Mouse (Mus musculus): ENCODE data around the gene 9230102O04Rik.

Gene 9230102O04Rik

DNA sequence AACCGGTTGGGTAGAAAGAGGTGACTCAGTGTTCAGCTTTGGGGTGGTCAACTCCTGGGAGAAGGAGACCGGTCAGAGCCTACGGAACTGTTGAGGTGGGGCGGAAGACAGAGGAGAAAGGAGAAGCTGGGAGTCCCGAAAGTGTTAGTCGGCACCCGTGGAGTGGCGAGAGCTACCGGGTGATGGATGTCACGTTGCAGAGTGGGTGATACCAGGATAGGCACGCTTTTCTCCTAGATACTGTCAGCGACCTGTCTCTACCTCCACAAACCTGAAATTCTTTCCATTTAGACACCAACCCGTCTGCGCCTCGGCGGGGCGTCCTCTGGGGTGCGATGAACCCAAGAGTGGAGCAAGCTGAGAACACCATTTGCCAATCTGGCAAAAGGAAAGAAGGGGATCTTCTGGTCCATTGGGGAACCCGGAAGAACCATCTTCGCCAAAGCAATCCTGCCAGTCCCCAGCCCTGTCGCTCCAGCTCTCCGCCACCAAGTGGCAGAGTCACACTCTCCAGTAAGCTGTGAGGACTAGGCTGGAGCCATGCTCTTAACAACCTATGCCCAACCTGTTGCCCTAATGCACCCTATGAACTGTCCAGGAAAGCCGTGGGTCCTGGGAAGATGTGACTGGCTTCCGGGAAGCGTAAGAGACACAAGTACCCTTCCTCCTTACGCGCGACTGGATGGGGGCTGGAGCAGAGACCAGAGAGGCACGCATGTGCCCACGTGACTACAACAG, at the start of gene 9230102O04Rik:
9230102O04Rik (minus strand) TSS at position 628 of the 738 bp plus-strand sequence.
- DNase-seq = no peak

- no peak for DNase-seq
Observed at GRCm38 (mm10) chr2:9935965-9936364, 46.6 kb upstream of the 9230102O04Rik start.

DNA sequence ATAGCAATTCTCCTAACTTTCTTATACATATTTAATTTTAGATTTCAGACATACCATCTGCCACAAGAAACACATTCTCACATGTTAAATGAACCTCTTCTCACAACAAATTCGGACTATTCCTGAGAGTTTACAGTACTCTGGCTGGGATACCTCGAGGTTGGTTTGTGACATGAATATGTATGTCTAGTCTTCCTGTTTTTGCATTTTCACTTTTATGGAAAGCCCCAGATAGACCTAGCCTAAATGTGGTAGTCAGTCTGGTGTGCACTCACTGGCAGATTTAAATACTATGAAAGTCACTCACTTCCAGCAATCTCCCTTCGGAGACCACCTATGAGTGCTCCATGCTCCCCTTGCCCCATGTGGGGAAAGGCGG, 37.6 kb upstream of the 9230102O04Rik start:
- DNase-seq = no peak

DNA sequence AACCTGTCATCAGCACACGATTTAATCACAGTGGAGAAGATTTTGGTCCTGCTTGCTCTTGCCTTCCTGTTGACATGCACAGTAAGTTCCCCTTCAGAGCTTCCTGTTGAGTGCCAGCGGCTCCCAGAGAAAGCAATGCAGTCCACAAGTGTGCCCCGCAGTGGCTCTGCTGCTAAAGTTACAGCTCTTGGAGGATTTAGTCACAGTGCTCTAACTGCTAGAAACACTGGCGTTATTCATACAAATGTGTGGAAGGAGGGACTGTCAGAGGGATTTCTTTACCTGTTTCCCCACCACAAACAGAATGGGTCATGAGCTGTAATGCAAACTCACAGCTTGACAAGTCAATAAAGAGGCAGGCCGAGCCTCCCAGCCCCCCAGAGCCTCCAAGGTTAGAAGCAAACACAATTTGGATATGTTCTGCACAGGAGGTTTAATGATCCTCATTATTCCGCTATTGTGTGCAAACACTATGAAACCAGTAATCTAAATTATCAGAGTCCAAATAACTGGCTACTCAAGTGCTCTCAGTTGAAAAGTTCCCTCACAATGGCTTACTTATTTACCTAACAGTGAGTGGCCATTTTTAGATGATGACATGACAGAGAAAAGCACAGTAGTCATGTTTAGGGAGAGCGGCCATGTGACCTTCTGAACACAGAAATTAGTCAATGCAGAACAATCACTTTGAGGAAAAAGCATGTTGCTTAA, 37.0 kb upstream of the 9230102O04Rik start:
- DNase-seq = no peak

DNA sequence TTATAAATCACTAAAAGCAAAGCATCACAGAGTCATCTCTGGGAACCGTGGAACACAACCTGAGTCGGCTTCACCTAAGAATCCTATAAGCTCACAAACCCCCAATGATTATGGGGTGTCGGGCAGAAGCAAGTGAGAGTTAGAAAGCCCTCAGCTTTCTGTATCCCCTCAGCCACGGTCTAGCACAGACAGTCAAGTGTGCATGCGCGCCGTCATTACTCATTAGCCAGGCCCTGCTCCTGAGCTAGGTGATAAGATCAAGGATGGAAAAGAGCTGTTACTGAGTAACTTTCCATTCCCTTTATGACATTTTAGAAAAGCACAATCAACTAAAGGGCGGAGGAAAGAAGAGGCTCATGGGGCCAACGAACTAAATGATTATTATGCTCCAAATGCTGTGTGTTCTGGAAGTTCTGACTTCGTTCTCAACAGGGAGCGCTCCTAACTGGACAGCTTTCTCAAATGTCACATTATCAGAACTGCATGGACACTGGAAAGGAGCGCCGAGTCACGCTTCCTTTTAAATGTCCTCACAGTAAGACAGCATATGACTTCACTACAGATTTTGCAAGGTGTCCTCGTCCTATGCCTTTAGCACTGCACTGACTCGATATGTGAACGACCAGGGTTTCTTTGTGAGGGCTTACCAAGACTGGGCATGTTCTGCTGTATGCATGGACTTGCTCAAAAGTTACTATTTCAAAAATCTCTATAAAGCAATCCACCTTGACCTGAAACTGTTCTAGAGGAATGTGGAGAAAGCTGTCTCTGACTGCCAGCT, 29.5 kb upstream of the 9230102O04Rik start:
- no peak for DNase-seq

- DNase-seq = no peak
Observed at GRCm38 (mm10) chr2:9917602-9918001, 28.3 kb upstream of the 9230102O04Rik start.

GRCm38 (mm10) chr2:9905995-9906394, 16.7 kb upstream of the 9230102O04Rik start:
- no peak for DNase-seq

DNA sequence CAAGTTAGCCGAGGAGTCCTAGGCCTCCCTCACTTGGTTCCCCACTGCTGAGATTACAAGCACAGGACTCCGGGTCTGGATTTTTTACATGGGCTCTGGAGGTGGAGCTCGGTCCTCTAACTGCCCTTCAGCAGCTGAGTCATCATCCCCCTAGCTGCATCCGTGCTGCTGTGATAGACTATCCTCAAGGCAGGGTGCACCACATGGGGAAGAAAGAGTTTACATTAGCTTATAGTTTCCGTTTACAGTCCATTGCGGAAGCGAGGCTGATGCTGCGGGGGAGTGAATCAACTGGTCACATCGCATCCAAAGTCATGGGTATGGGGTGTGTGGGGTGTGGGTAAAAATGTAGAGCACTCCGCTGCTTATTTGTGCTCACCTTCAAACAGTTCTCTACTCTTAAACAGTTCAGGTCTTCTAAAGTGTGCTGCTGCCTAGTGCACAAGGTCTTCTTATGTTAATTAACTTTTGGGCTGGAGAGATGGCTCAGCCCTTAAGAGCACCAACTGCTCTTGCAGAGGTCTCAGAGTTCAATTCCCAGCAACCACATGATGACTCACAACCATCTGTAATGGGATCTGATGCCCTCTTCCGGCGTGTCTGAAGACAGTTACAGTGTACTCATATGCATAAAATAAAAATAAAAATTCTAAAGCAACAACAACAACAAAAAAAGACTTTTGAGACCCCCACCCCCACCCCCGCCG, 14.7 kb upstream of the 9230102O04Rik start:
- no peak for DNase-seq

DNA sequence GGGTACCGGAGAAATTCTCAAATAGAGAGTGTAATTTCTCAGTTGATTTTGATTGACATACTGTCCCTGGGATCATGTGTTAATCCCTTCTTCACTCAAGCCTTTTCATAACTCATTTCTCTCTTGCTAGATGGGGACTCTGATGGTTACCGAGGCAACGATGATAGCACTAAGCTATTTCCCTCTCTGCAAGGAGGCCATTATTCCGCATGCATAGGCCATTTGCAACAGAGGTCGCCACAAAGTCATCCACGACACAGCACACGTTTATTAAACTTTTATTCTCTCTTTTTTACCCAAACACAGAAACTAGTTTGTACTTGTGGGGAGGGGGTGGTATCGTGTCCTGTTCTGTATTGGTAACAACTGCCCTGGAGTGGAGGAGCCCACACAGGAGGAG, 8.5 kb upstream of the 9230102O04Rik start:
- no peak for DNase-seq

DNA sequence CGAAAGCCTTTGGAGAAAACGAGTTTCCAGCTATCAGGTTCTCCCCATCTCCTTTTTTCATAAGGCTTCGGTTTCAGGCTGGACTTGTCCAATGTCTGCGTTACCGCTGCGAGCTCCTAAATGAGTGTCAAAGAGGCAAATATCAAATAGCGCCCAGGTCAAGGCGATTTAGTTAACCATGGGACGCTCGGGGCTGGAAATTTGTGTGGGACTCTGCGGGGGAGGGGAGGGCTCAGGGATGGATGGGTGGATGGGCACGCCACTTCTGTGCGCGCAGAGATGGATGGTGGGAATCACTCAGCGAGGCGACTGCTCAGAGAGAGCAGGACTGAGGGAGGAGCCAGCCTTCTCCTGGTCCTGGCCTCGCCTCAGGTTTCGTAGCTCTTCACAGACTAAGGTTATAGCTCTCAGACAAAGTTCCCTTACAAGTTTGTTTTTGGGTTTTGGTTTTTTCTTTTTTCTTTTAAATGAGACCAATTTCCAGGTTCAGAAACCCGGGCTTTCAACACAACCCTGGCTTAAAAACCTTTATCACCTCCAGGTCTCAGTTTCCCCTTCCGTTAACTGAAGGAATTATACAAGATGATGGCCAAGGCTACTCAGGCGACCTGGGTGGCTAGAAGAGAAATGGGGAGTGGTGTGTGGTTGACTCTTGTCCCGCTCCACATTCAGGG, 6.9 kb upstream of the 9230102O04Rik start:
- no peak for DNase-seq

DNA sequence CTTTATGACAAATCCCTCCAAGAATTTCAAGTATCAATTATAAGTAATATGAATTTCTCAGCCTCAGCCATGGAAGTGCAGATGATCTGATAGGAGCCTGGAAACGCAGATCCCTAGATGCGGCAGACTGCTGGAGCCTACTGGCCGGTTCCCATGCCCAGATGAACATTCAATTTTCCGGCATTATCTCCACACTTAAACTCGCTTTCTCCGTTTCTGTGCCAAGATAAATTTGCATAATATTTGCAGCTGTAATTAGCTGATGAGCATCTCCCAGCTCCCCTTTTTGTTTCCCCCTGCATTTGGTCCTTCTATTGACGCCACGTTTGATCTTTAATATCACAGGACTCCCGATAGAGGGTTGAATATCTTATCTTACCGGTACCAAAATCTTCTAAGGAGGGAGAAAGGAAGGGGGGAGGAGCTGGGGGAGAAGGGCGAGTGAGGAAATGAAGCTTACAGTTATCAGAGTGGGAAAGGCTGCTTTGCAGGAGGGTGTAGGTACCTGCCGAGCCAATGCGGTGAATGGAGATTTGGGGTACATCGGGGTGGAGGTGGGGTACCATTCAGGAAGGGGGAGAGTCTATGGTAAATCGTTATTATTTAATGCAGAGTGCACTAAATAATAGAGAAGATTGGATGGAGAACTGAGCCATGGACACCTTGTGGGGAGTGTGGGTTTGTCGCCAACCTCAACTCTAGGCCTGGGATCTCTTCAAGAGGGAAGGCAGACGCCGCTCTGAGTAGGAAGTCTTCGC, 5.7 kb upstream of the 9230102O04Rik start:
- DNase-seq = no peak

DNA sequence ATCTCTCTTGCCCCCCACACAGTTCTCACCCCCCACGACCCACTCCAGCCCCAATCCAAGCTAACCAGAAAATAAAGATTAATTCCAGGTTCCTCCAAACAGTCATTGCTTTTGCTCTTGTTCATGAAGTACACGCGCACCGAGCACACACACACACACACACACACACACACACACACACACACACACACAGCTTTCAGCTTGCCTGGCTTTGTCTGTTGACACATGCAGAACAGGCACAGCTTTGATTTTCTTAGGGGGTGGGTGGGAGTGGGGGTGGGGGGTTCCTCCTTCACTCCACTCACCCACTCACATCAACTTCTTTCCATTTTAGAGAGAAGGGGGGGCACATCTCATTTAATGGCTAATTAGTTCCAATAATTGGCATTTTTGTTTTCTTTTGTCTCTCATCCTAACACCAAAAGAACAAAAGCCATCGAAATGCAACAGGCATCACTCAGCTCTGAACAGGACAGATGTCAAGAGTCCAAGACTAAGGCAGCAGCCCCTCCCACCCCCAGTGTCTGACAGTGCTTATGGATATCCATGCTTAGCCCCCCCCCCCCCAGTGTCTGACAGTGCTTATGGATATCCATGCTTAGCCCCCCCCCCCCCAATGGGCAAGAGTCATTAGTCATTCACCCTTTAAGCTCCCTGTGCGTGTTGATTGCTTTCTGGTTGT, 4.1 kb upstream of the 9230102O04Rik start:
- no peak for DNase-seq

DNA sequence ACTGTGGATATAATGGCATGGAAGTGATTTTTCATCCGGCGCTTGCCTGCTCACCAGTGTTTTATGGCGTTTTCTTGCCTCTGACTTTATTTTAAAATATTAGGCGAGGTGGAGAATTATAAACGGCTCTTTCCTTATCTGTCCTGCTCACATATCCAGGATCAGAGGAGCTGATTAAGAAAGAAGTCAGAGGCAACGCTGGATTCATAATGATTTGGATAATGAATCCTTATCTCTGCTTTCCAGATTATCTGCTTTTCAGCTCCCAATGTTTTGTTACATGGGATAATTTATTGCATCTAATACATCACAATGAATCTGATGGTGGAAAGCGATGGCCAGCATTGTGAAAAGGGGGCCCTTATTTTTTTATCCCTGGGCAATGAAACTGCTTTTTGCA, 3.2 kb upstream of the 9230102O04Rik start:
- DNase-seq = no peak

DNA sequence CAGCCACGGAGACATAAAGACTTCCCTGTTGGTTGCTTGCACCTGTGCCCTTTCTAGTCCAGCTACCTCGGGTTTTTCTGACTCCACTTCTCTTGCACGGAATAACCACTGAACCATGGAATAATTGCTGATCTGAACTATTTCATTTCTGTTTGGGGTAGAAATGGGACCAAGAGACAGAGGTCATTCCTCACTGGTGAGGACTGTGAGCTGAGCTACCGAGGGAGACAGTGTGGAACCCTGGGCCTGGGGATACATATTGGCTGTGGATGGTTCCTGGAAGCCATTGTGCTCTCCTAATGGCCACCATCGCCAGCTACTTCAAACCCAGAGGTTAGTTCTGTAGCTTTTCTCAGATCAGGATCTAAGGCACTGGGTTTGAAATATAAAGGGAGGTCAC, 1.6 kb upstream of the 9230102O04Rik start:
- no peak for DNase-seq

DNA sequence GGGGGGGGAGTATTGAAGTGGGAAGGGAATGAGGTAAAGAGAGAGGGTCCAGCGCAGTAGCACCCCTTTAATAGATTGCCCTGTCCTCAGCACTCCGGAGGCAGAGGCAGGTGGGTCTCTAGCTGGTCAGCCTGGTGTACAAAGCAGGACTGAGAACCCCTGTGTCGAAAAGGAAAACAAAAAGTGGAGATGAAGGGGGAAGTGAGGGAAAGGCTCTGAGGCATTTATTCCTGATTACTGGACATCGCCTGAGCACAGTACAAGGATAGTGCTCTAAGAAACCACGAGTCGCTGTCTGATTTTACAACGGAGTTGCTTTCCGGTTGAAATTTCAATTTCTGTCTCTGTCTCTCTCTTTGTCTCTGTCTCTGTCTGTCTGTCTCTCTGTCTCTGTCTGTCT, 911 bp upstream of the 9230102O04Rik start:
- DNase-seq = no peak

DNA sequence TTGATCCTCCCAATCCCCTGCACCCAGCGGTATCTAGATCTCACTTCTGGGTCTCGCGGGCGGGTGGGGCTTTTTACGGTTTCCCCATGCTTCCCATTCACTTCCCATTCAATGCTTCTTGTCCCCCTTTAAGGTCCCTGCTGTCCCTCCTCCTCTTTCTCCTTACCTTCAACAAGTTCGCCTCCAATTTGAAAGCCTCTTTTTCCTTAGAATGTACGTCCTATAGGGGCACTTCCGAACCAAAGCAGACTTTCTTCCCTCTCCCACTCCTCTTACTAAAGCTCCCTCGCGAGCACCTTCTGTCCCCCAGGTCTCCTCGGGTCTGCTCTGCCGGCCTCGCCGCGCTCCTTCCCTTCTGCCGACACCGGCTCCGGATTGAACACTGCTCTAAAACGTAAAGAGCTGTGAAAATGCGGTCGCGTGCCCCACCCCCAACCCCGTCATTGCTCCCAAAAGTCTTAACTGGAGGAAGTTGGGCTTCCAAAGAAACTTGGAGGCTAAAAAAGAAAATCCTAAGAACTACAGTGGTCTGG, 377 bp upstream of the 9230102O04Rik start, which contains the start of gene Gata3:
Gata3 (minus strand) TSS at position 384 of the 533 bp plus-strand sequence.
- no peak for DNase-seq

- DNase-seq = no peak
Observed at GRCm38 (mm10) chr2:9887636-9888035, 1.7 kb downstream of the 9230102O04Rik start.

- DNase-seq = no peak
Observed at GRCm38 (mm10) chr2:9886921-9887610, 2.3 kb downstream of the 9230102O04Rik start.

DNA sequence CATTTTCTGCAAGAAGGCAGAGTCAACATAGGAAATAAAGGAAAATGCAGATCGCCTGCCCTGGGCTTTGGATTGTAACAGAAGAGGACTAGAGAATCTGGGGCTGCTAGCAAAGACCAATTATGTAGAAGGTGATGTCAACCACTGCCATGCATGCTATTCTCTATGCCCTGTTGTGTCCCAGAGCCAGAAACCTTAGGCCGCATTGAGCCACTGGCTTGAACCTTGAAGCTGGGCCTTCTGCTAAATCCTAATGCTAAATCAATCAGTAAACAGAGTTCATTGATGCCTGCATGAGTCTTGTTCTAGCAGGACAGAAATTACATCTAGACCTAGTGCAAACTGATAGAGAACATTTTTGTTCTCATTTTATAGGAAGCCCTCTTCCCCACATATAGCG, 3.3 kb downstream of the 9230102O04Rik start:
- no peak for DNase-seq

DNA sequence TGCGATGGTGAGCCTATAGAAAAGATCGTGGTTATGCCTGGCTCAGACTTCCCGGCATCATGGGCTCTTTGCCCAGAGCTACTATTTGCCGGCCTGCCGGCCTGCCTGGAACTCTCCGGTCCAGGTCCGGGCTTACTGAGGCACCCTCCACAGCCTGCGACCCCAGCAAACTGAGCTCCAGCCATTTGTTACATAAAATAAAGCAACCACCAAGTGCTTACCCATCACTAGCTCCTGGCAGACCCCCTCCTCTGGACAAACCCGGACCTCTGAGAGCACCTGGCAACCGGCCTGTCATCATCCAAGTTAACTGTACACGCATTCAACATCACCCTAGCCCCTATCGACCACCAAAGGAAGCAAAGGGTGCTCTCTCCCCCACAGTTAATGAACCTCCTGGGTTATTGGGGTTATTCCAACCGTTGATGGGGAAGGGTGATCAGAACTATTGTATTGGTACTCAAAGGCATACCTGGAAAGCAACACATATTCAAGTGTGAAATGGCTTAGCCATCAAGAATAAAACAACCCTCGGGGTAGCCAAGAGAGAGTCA, 4.0 kb downstream of the 9230102O04Rik start:
- DNase-seq = no peak
